Mouse (Mus musculus) adrenal gland, adult 8-10 months (tissue): Measurements from ENCODE around the gene Ercc2. TPM values are rescaled to one million over a fixed set of nuclear protein-coding genes. Genes with fewer than 3 reads are reported as not detected.

Source experiments
- DNase-seq: peaks from one replicate; pipeline ENCODE4 v3.0.0; 2022
- total RNA-seq, 4 experiments: library from RNA; stranded (reverse); gene quantifications; 2 replicates each; pipeline ENCODE4 v1.2.4; 2022

Gene Ercc2
- total RNA-seq, 4 experiments from 2014 or later: 31.0 to 44.8 (median 39.2) TPM

- DNase-seq: peak; percentile 74
Observed at GRCm38 (mm10) chr7:19359892-19360641, 21.7 kb upstream of the Ercc2 start.

GRCm38 (mm10) chr7:19360944-19361343 lies 20.9 kb upstream of the Ercc2 start:
- DNase-seq: peak; percentile 95

GRCm38 (mm10) chr7:19361720-19362119 lies 20.1 kb upstream of the Ercc2 start:
- DNase-seq: peak; percentile 72

GRCm38 (mm10) chr7:19362276-19362675 lies 19.5 kb upstream of the Ercc2 start:
- DNase-seq: no peak

- no peak for DNase-seq
Observed at GRCm38 (mm10) chr7:19363881-19364280, 17.9 kb upstream of the Ercc2 start.

GRCm38 (mm10) chr7:19365376-19365775 lies 16.4 kb upstream of the Ercc2 start:
- no peak for DNase-seq

GRCm38 (mm10) chr7:19368380-19368779 lies 13.4 kb upstream of the Ercc2 start:
- DNase-seq: peak; percentile 49

- no peak for DNase-seq
Observed at GRCm38 (mm10) chr7:19369823-19370425, 11.9 kb upstream of the Ercc2 start.

- DNase-seq: no peak
Observed at GRCm38 (mm10) chr7:19373367-19373766, 8.4 kb upstream of the Ercc2 start.

- DNase-seq: no peak
Observed at GRCm38 (mm10) chr7:19375368-19375767, 6.4 kb upstream of the Ercc2 start.

GRCm38 (mm10) chr7:19376019-19376418 lies 5.8 kb upstream of the Ercc2 start:
- no peak for DNase-seq

- DNase-seq: no peak
Observed at GRCm38 (mm10) chr7:19378049-19378448, 3.8 kb upstream of the Ercc2 start.

GRCm38 (mm10) chr7:19382166-19382541 lies 344 bp downstream of the Ercc2 start:
- DNase-seq: no peak

GRCm38 (mm10) chr7:19383708-19384107 lies 1.9 kb downstream of the Ercc2 start:
- peak; percentile 42 for DNase-seq

GRCm38 (mm10) chr7:19388699-19389413 lies 7.0 kb downstream of the Ercc2 start:
- no peak for DNase-seq

- DNase-seq: no peak
Observed at GRCm38 (mm10) chr7:19394484-19394883, 12.7 kb downstream of the Ercc2 start.

- DNase-seq: no peak
Observed at GRCm38 (mm10) chr7:19399496-19400280, 17.9 kb downstream of the Ercc2 start.

- no peak for DNase-seq
Observed at GRCm38 (mm10) chr7:19400946-19401345, 19.1 kb downstream of the Ercc2 start.

GRCm38 (mm10) chr7:19402535-19403112 lies 20.8 kb downstream of the Ercc2 start:
- DNase-seq: no peak

- DNase-seq: no peak
Observed at GRCm38 (mm10) chr7:19403731-19404296, 22.0 kb downstream of the Ercc2 start, which contains the start of gene Klc3. Klc3 (minus strand) TSS chr7:19404104.

- no peak for DNase-seq
Observed at GRCm38 (mm10) chr7:19404476-19404875, 22.7 kb downstream of the Ercc2 start, which contains the start of gene Ckm. Ckm (plus strand) TSS chr7:19404776.

- peak; percentile 59 for DNase-seq
Observed at GRCm38 (mm10) chr7:19405417-19405816, 23.6 kb downstream of the Ercc2 start.
